Mouse (Mus musculus): ENCODE data around the gene Btg2. TPM values are rescaled to one million over a fixed set of nuclear protein-coding genes. Genes with fewer than 3 reads are reported as not detected.
A peak's percentile ranks its signal among the peaks of the same experiment; 100 is the strongest.

The Btg2 gene
- polyA plus RNA-seq, 1 experiment from 2014 or later: 98.5 TPM

GRCm38 (mm10) chr1:134110449-134110848, 31.5 kb upstream of the Btg2 start:
- peaks cover 6% of the 10 kb centered on the region; the same call in 1 of the 2 replicates for H3K4me1 ChIP-seq (ENCODE audit: control insufficient read depth, insufficient read depth, low read length)
- H3K4me3 ChIP-seq (replicated peaks; ENCODE audit: low read length): no peak overlapping the region
- H3K9ac ChIP-seq (ENCODE audit: low read length): no peak overlapping the region
- H3K36me3 ChIP-seq (ENCODE audit: control insufficient read depth, insufficient read depth, low read length): no peaks in the 10 kb centered on the region
- ATAC-seq (ENCODE audit: insufficient read depth, low FRiP score): no peak
- no peak overlapping the region for H3K4me2 ChIP-seq (ENCODE audit: low read depth, low read length)
- H3K9me3 ChIP-seq (replicated peaks; ENCODE audit: control insufficient read depth, low read length): no peaks in the 10 kb centered on the region
- no peak overlapping the region for H3K27ac ChIP-seq (ENCODE audit: low read length)
- no peaks in the 10 kb centered on the region for H3K27me3 ChIP-seq (ENCODE audit: control insufficient read depth, insufficient read depth, low read length)
- WGBS: 77% methylated on average over 5 of the region's 5 CpGs

- no peak for ATAC-seq (ENCODE audit: insufficient read depth, low FRiP score)
- Histone ChIP-seq H3K4me2 (ENCODE audit: low read depth, low read length) (no peak overlapping the region), H3K4me1 (ENCODE audit: control insufficient read depth, insufficient read depth, low read length) (peaks cover 10% of the 10 kb centered on the region; the same call in 1 of the 2 replicates), H3K9ac (ENCODE audit: low read length) (no peak overlapping the region), H3K4me3 (replicated peaks; ENCODE audit: low read length) (no peak overlapping the region), H3K36me3 (ENCODE audit: control insufficient read depth, insufficient read depth, low read length) (no peaks in the 10 kb centered on the region), H3K27me3 (ENCODE audit: control insufficient read depth, insufficient read depth, low read length) (no peaks in the 10 kb centered on the region), H3K9me3 (replicated peaks; ENCODE audit: control insufficient read depth, low read length) (no peaks in the 10 kb centered on the region), H3K27ac (ENCODE audit: low read length) (no peak overlapping the region)
- 84% methylated on average over 3 of the region's 3 CpGs for WGBS
These were observed 31.1 kb upstream of the Btg2 start for GRCm38 (mm10) chr1:134110015-134110414.

- Histone ChIP-seq H3K9me3 (replicated peaks; ENCODE audit: control insufficient read depth, low read length) (no peaks in the 10 kb centered on the region), H3K4me3 (replicated peaks; ENCODE audit: low read length) (no peak overlapping the region), H3K9ac (ENCODE audit: low read length) (no peak overlapping the region), H3K4me1 (ENCODE audit: control insufficient read depth, insufficient read depth, low read length) (peaks cover 10% of the 10 kb centered on the region; the same call in 1 of the 2 replicates), H3K4me2 (ENCODE audit: low read depth, low read length) (no peak overlapping the region), H3K36me3 (ENCODE audit: control insufficient read depth, insufficient read depth, low read length) (no peaks in the 10 kb centered on the region), H3K27me3 (ENCODE audit: control insufficient read depth, insufficient read depth, low read length) (no peaks in the 10 kb centered on the region), H3K27ac (ENCODE audit: low read length) (no peak overlapping the region)
- no peak for ATAC-seq (ENCODE audit: insufficient read depth, low FRiP score)
- 93% methylated on average over 7 of the region's 7 CpGs for WGBS
These were observed 28.9 kb upstream of the Btg2 start for GRCm38 (mm10) chr1:134107777-134108176.

- 5% methylated on average over 5 of the region's 5 CpGs for WGBS
- Histone ChIP-seq H3K4me1 (ENCODE audit: control insufficient read depth, insufficient read depth, low read length) (peaks cover 10% of the 10 kb centered on the region; the same call in 1 of the 2 replicates), H3K36me3 (ENCODE audit: control insufficient read depth, insufficient read depth, low read length) (no peaks in the 10 kb centered on the region), H3K27me3 (ENCODE audit: control insufficient read depth, insufficient read depth, low read length) (no peaks in the 10 kb centered on the region), H3K4me2 (ENCODE audit: low read depth, low read length) (no peak overlapping the region), H3K9me3 (replicated peaks; ENCODE audit: control insufficient read depth, low read length) (no peaks in the 10 kb centered on the region), H3K27ac (ENCODE audit: low read length) (peak overlapping the region; percentile 80; the same call in 1 of the 2 replicates), H3K4me3 (replicated peaks; ENCODE audit: low read length) (no peak overlapping the region), H3K9ac (ENCODE audit: low read length) (no peak overlapping the region)
- peak; percentile 73; the same call in 1 of the 2 replicates for ATAC-seq (ENCODE audit: insufficient read depth, low FRiP score)
These were observed 27.8 kb upstream of the Btg2 start for GRCm38 (mm10) chr1:134106719-134107118.

GRCm38 (mm10) chr1:134105764-134106430, 27.0 kb upstream of the Btg2 start:
- H3K4me3 ChIP-seq (replicated peaks; ENCODE audit: low read length): no peak overlapping the region
- WGBS: 44% methylated on average over 3 of the region's 3 CpGs
- peak overlapping the region; percentile 80 for H3K27ac ChIP-seq (ENCODE audit: low read length)
- no peak overlapping the region for H3K4me2 ChIP-seq (ENCODE audit: low read depth, low read length)
- no peak for ATAC-seq (ENCODE audit: insufficient read depth, low FRiP score)
- peaks cover 10% of the 10 kb centered on the region for H3K4me1 ChIP-seq (ENCODE audit: control insufficient read depth, insufficient read depth, low read length)
- 0 out of 2 replicates have a peak overlapping the region, but pooled peaks have one; percentile 32 for H3K9ac ChIP-seq (ENCODE audit: low read length)
- H3K27me3 ChIP-seq (ENCODE audit: control insufficient read depth, insufficient read depth, low read length): no peaks in the 10 kb centered on the region
- H3K9me3 ChIP-seq (replicated peaks; ENCODE audit: control insufficient read depth, low read length): no peaks in the 10 kb centered on the region
- no peaks in the 10 kb centered on the region for H3K36me3 ChIP-seq (ENCODE audit: control insufficient read depth, insufficient read depth, low read length)

- H3K4me1 ChIP-seq (ENCODE audit: control insufficient read depth, insufficient read depth, low read length): peaks cover 16% of the 10 kb centered on the region
- ATAC-seq (ENCODE audit: insufficient read depth, low FRiP score): no peak
- no peaks in the 10 kb centered on the region for H3K9me3 ChIP-seq (replicated peaks; ENCODE audit: control insufficient read depth, low read length)
- H3K4me2 ChIP-seq (ENCODE audit: low read depth, low read length): no peak overlapping the region
- WGBS: 63% methylated on average over 11 of the region's 11 CpGs
- no peak overlapping the region for H3K4me3 ChIP-seq (replicated peaks; ENCODE audit: low read length)
- no peak overlapping the region for H3K9ac ChIP-seq (ENCODE audit: low read length)
- H3K36me3 ChIP-seq (ENCODE audit: control insufficient read depth, insufficient read depth, low read length): no peaks in the 10 kb centered on the region
- no peaks in the 10 kb centered on the region for H3K27me3 ChIP-seq (ENCODE audit: control insufficient read depth, insufficient read depth, low read length)
- peak overlapping the region; percentile 80 for H3K27ac ChIP-seq (ENCODE audit: low read length)
These were observed 26.3 kb upstream of the Btg2 start for GRCm38 (mm10) chr1:134105043-134105763.

- Histone ChIP-seq H3K27ac (ENCODE audit: low read length) (no peak overlapping the region), H3K9me3 (replicated peaks; ENCODE audit: control insufficient read depth, low read length) (no peaks in the 10 kb centered on the region)
- 58% methylated on average over 5 of the region's 5 CpGs for WGBS
These were observed 24.9 kb upstream of the Btg2 start for GRCm38 (mm10) chr1:134103861-134104260.

GRCm38 (mm10) chr1:134101593-134101992, 22.7 kb upstream of the Btg2 start:
- Histone ChIP-seq H3K4me1 (ENCODE audit: control insufficient read depth, insufficient read depth, low read length) (peaks cover 49% of the 10 kb centered on the region), H3K27ac (ENCODE audit: low read length) (peak overlapping the region; percentile 98; the same call in 1 of the 2 replicates), H3K9me3 (replicated peaks; ENCODE audit: control insufficient read depth, low read length) (no peaks in the 10 kb centered on the region), H3K4me3 (replicated peaks; ENCODE audit: low read length) (no peak overlapping the region), H3K27me3 (ENCODE audit: control insufficient read depth, insufficient read depth, low read length) (no peaks in the 10 kb centered on the region), H3K9ac (ENCODE audit: low read length) (no peak overlapping the region), H3K36me3 (ENCODE audit: control insufficient read depth, insufficient read depth, low read length) (no peaks in the 10 kb centered on the region), H3K4me2 (ENCODE audit: low read depth, low read length) (no peak overlapping the region)
- no peak for ATAC-seq (ENCODE audit: insufficient read depth, low FRiP score)
- WGBS: 79% methylated on average over 3 of the region's 3 CpGs

More at GRCm38 (mm10) chr1:134103861-134104260, 24.9 kb upstream of the Btg2 start:
- Histone ChIP-seq H3K4me2 (ENCODE audit: low read depth, low read length) (no peak overlapping the region), H3K27me3 (ENCODE audit: control insufficient read depth, insufficient read depth, low read length) (no peaks in the 10 kb centered on the region), H3K9ac (ENCODE audit: low read length) (no peak overlapping the region), H3K36me3 (ENCODE audit: control insufficient read depth, insufficient read depth, low read length) (no peaks in the 10 kb centered on the region), H3K4me3 (replicated peaks; ENCODE audit: low read length) (no peak overlapping the region), H3K4me1 (ENCODE audit: control insufficient read depth, insufficient read depth, low read length) (peaks cover 27% of the 10 kb centered on the region)
- ATAC-seq (ENCODE audit: insufficient read depth, low FRiP score): no peak

GRCm38 (mm10) chr1:134100928-134101327, 22.0 kb upstream of the Btg2 start:
- Histone ChIP-seq H3K4me1 (ENCODE audit: control insufficient read depth, insufficient read depth, low read length) (peaks cover 54% of the 10 kb centered on the region), H3K9ac (ENCODE audit: low read length) (no peak overlapping the region), H3K27ac (ENCODE audit: low read length) (peak overlapping the region; percentile 98; the same call in 1 of the 2 replicates), H3K27me3 (ENCODE audit: control insufficient read depth, insufficient read depth, low read length) (no peaks in the 10 kb centered on the region), H3K4me3 (replicated peaks; ENCODE audit: low read length) (no peak overlapping the region), H3K4me2 (ENCODE audit: low read depth, low read length) (no peak overlapping the region), H3K9me3 (replicated peaks; ENCODE audit: control insufficient read depth, low read length) (no peaks in the 10 kb centered on the region), H3K36me3 (ENCODE audit: control insufficient read depth, insufficient read depth, low read length) (no peaks in the 10 kb centered on the region)
- WGBS: 78% methylated on average over 4 of the region's 4 CpGs
- ATAC-seq (ENCODE audit: insufficient read depth, low FRiP score): no peak

Data from stomach, embryonic 16.5 days (tissue).